Mouse (Mus musculus) Patski (cell line): Measurements from ENCODE around the gene Smad9. TPM values are rescaled to one million over a fixed set of nuclear protein-coding genes. Genes with fewer than 3 reads are reported as not detected.

Experiments
- ATAC-seq: fragments of 100-300 bp; one replicate; pipeline ENCODE4 v1.8.0; 2021
- CTCF ChIA-PET: fragments of 350-600 bp; sonication (Branson Sonifier 250); formaldehyde crosslinking; loops from one replicate; lab custom pipeline; 2022; ENCODE audit warnings: inconsistent platforms; lab: Charles Lee
- POLR2A ChIA-PET: fragments of 350-600 bp; sonication (Branson Sonifier 250); formaldehyde crosslinking; loops from one replicate; lab custom pipeline; 2022; ENCODE audit warnings: antibody characterized with exemption, inconsistent platforms; lab: Charles Lee
- DNase-seq: peaks from one replicate; pipeline ENCODE4 v3.0.0-alpha.2; 2011; ENCODE audit warnings: low read depth, low spot score
- H3K27me3 ChIP-seq: fragments of 371-371 bp; one replicate; pipeline ENCODE4 v1.5.1; 2021
- CTCF ChIP-seq: fragments of 100-300 bp; IDR thresholded peaks from one replicate; pipeline ENCODE4 v1.5.1; 2021
- in situ Hi-C: fragments of 300-500 bp; cut with MboI; formaldehyde crosslinking; loops from 3 replicates; pipeline ENCODE4 v1.11.1; 2018; ENCODE audit warnings: low pct_unique_long_range_greater_than_20kb, mixed read lengths
- polyA plus RNA-seq: library from polyadenylated mRNA; unstranded; gene quantifications from one replicate; pipeline ENCODE4 v1.2.3, GENCODE M21; 2021

Smad9 gene
- polyA plus RNA-seq, 1 experiment from 2014 or later: 1.1 TPM

DNA sequence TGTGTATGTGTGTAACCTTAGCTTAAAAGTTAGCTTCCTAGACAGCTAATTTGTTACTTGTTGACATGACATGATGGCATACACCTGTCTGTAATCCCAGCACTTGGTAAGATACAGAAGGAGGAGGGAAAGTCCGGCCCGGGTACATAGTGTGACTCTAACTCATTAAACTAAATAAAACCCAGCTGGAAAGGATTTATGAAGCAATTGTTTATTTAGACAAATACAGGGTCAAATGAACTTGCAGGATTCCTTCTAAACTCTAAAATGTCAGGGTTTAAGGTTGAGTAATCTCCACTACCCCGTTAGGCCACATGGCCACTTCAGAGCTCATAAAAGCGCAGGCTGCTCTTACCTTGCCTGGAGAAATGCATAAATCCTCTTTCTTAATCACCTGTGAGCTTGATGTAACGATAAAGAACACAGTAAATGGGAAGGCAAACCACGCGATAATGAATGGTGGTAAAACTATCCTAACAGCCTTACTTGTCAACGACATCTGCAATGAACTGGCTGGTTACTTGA lies 23.7 kb upstream of the Smad9 start:
- no peak for TF ChIP-seq CTCF
- ATAC-seq (no peak), DNase-seq (no peak)
- no peaks in the 10 kb centered on the region for H3K27me3 ChIP-seq
- ChIA-PET POLR2A (interaction anchor here (1.3 to 1.5 kb wide), 2 partner anchors 11 to 39 kb away, joined by 3 to 4 read pairs; partner anchors contain the start of gene Supt20), CTCF (interaction anchor here (1.1 to 3.5 kb wide), 6 partner anchors 9 to 373 kb away, joined by 3 to 17 read pairs (median 5); no protein-coding TSS in a partner anchor)
- in situ Hi-C loops: no loop called here

DNA sequence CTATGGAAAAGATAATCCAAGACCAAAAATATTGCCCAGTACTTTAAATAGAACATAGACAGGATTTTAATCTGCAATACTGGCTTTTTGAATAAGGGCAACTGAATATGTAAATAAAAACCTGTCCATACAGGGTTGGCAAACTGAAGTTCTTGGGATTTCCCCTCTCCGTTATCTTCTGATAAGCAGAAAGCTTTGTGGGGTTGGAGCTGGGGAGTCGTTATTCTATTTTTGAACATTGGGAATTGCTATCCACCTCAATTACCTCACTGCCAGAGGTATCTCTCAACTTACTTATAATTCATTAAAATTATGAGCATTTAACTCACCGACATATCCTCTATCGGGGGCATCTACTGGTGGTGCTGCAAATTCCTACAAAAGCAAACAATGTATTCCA lies 23.0 kb upstream of the Smad9 start:
- DNase-seq: no peak
- TF ChIP-seq CTCF: no peak
- ATAC-seq: no peak
- H3K27me3 ChIP-seq: no peaks in the 10 kb centered on the region
- in situ Hi-C loops: no loop called here
- ChIA-PET CTCF (interaction anchor here (1.5 to 1.6 kb wide), 4 partner anchors 10 to 71 kb away, joined by 3 to 8 read pairs (median 5); no protein-coding TSS in a partner anchor), POLR2A (interaction anchor here (1.5 kb wide), 1 partner anchor 12 kb away, joined by 3 read pairs; no protein-coding TSS in a partner anchor)

DNA sequence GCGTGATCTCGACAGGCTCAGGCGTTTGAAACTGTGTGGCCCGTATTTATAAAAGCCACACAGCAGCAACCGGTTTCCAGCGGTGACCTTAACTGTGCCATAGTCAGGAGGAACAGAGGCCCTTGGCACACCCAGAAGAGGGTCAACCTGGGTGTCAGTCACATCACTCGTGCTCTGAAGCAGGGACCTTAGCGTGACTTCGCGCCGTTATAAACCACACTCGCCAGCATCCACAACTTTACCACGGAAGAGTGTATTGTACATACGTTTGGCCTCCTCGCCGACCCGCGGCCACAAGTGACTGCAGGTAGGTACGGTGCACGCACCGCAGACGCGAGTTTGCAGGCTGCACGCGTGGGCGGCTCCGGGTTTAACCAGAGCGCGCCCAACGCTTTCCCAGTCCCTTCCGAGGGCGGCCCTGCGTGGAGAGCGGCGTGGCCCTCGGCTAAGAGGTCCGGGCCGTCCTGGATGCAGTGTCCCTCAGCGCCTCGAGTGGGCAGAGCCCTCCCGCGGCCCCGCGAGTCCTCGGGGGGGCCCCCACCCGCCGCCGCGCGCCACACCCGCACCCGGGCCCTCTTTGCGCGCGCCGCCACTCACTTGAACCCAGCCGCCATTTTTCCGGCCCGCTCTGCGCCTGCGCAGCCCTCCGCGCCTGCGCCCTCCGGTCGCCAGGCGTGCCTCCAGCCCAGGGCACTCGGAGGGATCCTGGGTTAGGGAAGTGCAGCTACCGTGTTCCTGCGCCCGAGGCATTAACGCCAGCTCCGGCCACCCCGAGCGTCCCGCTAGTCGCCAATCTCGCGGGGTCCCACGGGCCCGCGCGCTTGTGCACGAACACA lies 20.8 kb upstream of the Smad9 start:
- no peak for TF ChIP-seq CTCF
- in situ Hi-C loops: loop anchor here (5.0 kb wide), 1 partner anchor 68 kb away; no protein-coding TSS in a partner anchor

DNA sequence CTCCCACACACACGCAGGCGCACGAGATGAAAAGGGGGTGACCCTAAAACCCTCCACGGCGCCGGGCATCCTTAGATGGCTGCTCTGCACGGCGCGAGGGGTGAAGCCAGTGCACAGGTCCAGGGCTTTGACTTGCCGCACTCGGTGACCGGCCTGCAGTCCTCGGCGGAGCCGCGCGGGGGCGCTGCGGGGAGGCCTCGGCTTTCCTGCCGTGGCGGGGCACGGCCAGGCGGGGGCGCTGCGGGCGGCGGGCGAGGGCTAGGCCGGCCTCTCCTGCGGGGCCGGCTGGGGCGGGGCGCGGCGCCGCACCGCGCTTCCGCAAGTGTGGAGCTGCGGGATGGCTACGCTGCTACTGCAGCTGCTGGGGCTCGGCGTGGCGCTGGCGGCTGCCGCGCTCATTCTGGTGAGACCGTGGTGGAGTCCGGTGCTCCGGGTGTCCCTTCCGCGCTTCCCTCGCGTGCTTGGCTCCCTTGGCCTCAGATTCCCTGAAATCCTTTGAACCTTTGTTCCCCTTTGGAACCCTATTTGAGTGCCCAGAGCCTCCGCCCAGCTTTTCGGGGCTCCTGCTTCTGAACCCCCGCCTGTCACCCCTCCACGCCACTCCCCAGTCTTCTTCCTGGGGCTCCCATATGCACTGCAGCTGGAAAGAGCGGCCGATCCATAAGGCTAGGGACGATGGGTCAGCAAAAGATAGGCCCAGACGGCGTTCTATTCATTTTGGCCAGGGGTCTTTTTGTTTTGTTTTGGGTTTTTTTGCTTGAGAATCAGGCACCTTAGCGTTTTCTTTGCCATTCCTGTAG lies 19.9 kb upstream of the Smad9 start, which contains the start of the genes Exosc8 and Alg5:
TSS of gene Exosc8 (minus strand) at position 147 of the 800 bp plus-strand sequence.
TSS of gene Alg5 (plus strand) at position 293 of the 800 bp plus-strand sequence.
- ChIA-PET POLR2A (interaction anchor here (0.6 to 1.8 kb wide), 4 partner anchors 8 to 43 kb away, joined by 3 to 4 read pairs (median 3); partner anchors contain the start of gene Supt20), CTCF (interaction anchor here (0.6 to 2.2 kb wide), 19 partner anchors 10 to 619 kb away, joined by 3 to 13 read pairs (median 4); partner anchors contain the start of gene Rfxap)
- ATAC-seq (peak; percentile 89), DNase-seq (no peak)
- no peaks in the 10 kb centered on the region for H3K27me3 ChIP-seq
- in situ Hi-C loops: loop anchor here (5.0 kb wide), 1 partner anchor 67 kb away; no protein-coding TSS in a partner anchor
- TF ChIP-seq CTCF: no peak

More for the DNA sequence above, 20.8 kb upstream of the Smad9 start:
- DNase-seq (peak; percentile 67), ATAC-seq (peak; percentile 78)
- no peaks in the 10 kb centered on the region for H3K27me3 ChIP-seq
- ChIA-PET POLR2A (interaction anchor here (1.0 to 1.8 kb wide), 2 partner anchors 8 to 11 kb away, joined by 3 to 4 read pairs; no protein-coding TSS in a partner anchor), CTCF (interaction anchor here (0.6 to 2.2 kb wide), 10 partner anchors 9 to 72 kb away, joined by 3 to 13 read pairs (median 4); partner anchors contain the start of gene Rfxap)

DNA sequence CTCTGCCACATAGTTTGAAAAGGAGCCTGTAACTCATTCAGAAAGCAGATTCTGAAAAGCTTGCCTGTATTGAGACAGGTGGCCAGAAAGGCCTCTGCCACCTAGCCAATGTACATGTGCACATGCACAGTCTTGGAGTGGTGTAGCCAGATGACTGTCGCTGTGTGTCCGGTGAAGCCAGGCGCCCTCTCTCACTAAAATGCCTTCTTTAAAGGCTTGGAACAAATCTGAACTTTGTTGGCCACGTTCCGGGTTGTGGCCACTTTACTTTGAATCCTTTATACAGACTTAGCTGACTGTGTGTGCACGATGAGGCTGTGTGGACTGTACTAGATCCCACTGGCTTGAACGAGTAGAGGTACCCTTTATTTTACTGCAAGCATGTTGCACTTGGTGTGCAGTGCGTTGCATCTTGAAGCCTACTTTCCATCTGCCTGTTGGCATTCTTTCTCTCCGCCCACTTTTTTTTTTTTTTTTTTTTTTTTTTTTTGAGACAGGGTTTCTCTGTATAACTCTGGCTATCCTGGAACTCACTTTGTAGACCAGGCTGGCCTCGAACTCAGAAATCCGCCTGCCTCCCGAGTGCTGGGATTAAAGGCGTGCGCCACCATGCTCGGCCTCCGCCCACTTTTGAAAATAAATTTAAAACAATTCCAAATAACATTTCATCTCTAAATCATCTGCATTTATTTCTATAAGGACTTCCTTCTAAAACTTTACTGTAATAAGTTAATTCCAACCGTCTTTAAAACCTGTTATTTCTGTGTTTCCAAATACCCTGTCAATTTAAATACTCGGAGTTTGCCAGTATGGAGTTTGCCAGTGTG lies 19.1 kb upstream of the Smad9 start:
- in situ Hi-C loops: loop anchor here (5.0 kb wide), 1 partner anchor 66 kb away; no protein-coding TSS in a partner anchor
- ATAC-seq (no peak), DNase-seq (no peak)
- CTCF ChIA-PET: interaction anchor here (0.9 to 2.2 kb wide), 10 partner anchors 10 to 71 kb away, joined by 3 to 13 read pairs (median 6); partner anchors contain the start of gene Rfxap
- no peak for TF ChIP-seq CTCF
- no peaks in the 10 kb centered on the region for H3K27me3 ChIP-seq
- POLR2A ChIA-PET: interaction anchor here (0.6 to 1.8 kb wide), 3 partner anchors 10 to 43 kb away, joined by 3 to 4 read pairs (median 3); partner anchors contain the start of gene Supt20

DNA sequence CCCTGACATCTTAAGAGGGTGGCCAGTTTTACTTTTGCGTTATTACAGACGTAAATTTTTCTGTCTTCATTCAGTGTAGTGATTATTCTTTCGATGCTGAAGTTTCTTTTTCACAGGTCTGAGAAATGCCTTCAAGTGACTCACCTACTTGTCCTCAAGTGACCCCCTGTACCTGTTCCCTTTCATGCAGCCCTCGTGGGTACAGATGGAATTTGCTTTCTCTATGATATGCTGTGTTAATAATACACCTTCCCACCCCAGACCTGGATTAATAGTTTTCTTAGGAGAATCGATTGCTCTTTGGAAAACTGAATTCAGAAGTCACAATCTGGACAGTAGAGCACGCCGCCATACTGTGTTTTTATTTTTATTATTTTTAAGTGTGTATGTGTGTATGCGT lies 18.1 kb upstream of the Smad9 start:
- no peak for ATAC-seq
- POLR2A ChIA-PET: no interaction called here

DNA sequence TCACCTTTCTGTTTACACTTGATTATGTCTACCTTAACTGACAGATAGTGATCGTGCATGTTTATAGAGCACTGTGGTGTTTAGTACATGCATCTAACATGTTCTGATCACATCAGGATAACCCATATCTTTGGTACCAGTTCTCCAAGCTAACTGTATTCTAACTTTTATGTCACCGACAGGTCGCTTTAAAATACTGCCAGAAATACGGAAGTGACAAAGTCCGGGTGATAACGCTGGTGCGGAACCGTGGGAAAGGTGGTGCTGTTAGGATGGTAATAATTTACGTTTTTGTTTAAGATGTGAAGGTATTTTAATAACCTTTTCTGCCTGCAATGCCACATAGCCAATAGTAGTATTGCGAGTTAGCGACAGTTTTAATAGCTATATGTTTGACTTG lies 13.4 kb upstream of the Smad9 start:
- POLR2A ChIA-PET: no interaction called here
- no peak for ATAC-seq
- no peaks in the 10 kb centered on the region for H3K27me3 ChIP-seq
- TF ChIP-seq CTCF: no peak
- no peak for DNase-seq
- CTCF ChIA-PET: no interaction called here
- in situ Hi-C loops: no loop called here

More for the DNA sequence above, 18.1 kb upstream of the Smad9 start:
- CTCF ChIA-PET: no interaction called here
- DNase-seq: no peak
- H3K27me3 ChIP-seq: no peaks in the 10 kb centered on the region
- no peak for TF ChIP-seq CTCF
- in situ Hi-C loops: loop anchor here (5.0 kb wide), 1 partner anchor 65 kb away; no protein-coding TSS in a partner anchor

DNA sequence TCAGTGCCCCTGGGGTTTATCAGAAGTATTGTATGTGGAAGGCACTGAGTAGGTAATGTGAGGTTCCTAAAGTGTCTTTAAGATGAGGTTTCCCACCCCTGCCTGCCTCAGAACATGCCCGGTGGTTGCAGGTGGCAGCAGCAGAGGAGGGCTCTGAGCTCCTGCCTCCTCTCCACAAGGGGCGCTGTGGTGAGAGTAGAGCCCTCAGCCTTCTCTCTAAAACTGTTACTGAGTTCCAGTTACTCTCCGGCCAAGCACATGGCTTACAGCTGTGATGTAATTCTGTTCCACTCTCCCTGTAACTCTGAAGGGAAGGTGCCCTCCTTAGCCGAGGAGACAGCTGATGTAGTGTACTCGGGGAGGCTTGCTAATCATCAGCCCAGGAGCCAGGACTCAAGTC lies 9.6 kb upstream of the Smad9 start:
- DNase-seq: no peak
- in situ Hi-C loops: no loop called here
- no peaks in the 10 kb centered on the region for H3K27me3 ChIP-seq
- peak; percentile 64 for ATAC-seq
- POLR2A ChIA-PET: interaction anchor here (1.2 kb wide), 1 partner anchor 10 kb away, joined by 4 read pairs; the partner anchor contains the start of genes Alg5 and Exosc8
- CTCF ChIA-PET: interaction anchor here (0.7 to 1.8 kb wide), 5 partner anchors 10 to 44 kb away, joined by 3 to 13 read pairs (median 3); partner anchors contain the start of genes Alg5 and Exosc8
- TF ChIP-seq CTCF: no peak
